Mouse (Mus musculus) embryonic facial prominence, embryonic 14.5 days (tissue): ENCODE data around the gene Rnps1. TPM values are rescaled to one million over a fixed set of nuclear protein-coding genes. Genes with fewer than 3 reads are reported as not detected.

Experiments used
- ATAC-seq: fragments of 200-750 bp; cut with Nextera tagmentation; 2 replicates; pipeline ENCODE4 v1.8.0; 2017; ENCODE audit warnings: low read depth, moderate number of reproducible peaks, moderate TSS enrichment
- DNase-seq: peaks from one replicate; pipeline ENCODE4 v3.0.0-alpha.2; 2015; ENCODE audit warnings: low spot score
- H3K27ac ChIP-seq: fragments of 300-500 bp; sonication (generic); replicated peaks from 2 replicates; pipeline ENCODE4 v1.5.1; 2014; ENCODE audit warnings: low read depth, mild to moderate bottlenecking, low read length, moderate library complexity
- H3K27me3 ChIP-seq: fragments of 300-500 bp; sonication (generic); replicated peaks from 2 replicates; pipeline ENCODE4 v1.6.1; 2014; ENCODE audit warnings: low read length; ENCODE audit not compliant: control insufficient read depth, insufficient read depth
- H3K36me3 ChIP-seq: fragments of 300-500 bp; sonication (generic); 2 replicates; pipeline ENCODE4 v1.6.1; 2014; ENCODE audit warnings: low read length, mixed read lengths; ENCODE audit not compliant: control insufficient read depth, insufficient read depth
- H3K4me1 ChIP-seq: fragments of 300-500 bp; sonication (generic); 2 replicates; pipeline ENCODE4 v1.6.1; 2014; ENCODE audit warnings: antibody characterized with exemption, low read length; ENCODE audit not compliant: control insufficient read depth, insufficient read depth
- H3K4me2 ChIP-seq: fragments of 300-500 bp; sonication (generic); 2 replicates; pipeline ENCODE4 v1.6.1; 2014; ENCODE audit warnings: low read depth, mild to moderate bottlenecking, low read length, moderate library complexity, mixed read lengths
- H3K4me3 ChIP-seq: fragments of 300-500 bp; sonication (generic); 2 replicates; pipeline ENCODE4 v1.5.1; 2014; ENCODE audit warnings: low read depth, mild to moderate bottlenecking, low read length
- H3K9ac ChIP-seq: fragments of 300-500 bp; sonication (generic); 2 replicates; pipeline ENCODE4 v1.6.1; 2014; ENCODE audit warnings: low read depth, mild to moderate bottlenecking, low read length, moderate library complexity, mixed read lengths
- H3K9me3 ChIP-seq: fragments of 300-500 bp; sonication (generic); 2 replicates; pipeline ENCODE4 v1.6.1; 2016; ENCODE audit warnings: low read length; ENCODE audit not compliant: control insufficient read depth
- WGBS: fragments of 180-500 bp; shearing (Covaris S2); extraction: QIAGEN DNeasy Blood & Tissue Kit; methylation state at CpG from one replicate; pipeline ENCODE4 v1.1.7; 2014; 5-methylcytosine and 5-hydroxymethylcytosine counted together
- polyA plus RNA-seq: library from polyadenylated mRNA; unstranded; fragments of >200 nt; fragmentation: Nextera tagmentation; extraction: Ambion mirVana; gene quantifications from 2 replicates; pipeline ENCODE4 v1.2.1, GENCODE M21; 2014

Gene Rnps1
- polyA plus RNA-seq, 1 experiment from 2014 or later = 202 TPM

DNA sequence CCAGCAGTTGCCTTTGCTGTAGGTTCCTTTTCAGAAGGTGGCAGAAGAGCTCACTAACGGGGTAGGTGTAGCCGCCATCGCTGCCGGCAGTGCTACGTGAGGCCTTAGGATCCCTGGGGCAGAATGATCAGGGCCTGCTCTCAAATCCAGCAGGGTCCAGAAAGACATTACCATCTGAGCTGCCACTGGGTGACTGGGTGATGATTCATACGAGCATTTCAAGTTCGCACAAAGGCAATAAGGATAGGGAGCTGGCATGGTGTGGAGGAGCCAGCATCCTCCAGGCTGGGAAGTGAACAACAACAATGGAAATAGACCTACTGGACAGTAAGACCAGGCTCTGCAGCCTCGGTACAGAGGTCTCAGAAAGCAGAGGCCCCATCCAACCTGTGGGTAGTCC, 26.0 kb downstream of the Rnps1 start:
- H3K9me3 ChIP-seq = no peaks in the 10 kb centered on the region
- no peak overlapping the region for H3K4me2 ChIP-seq
- no peak overlapping the region for H3K4me3 ChIP-seq
- no peak overlapping the region for H3K27ac ChIP-seq
- H3K9ac ChIP-seq = no peak overlapping the region
- H3K27me3 ChIP-seq = no peaks in the 10 kb centered on the region
- DNase-seq (no peak), ATAC-seq (no peak)
- no peaks in the 10 kb centered on the region for H3K4me1 ChIP-seq
- WGBS = 91% methylated on average over 8 of the region's 8 CpGs
- H3K36me3 ChIP-seq = peaks cover 86% of the 10 kb centered on the region

DNA sequence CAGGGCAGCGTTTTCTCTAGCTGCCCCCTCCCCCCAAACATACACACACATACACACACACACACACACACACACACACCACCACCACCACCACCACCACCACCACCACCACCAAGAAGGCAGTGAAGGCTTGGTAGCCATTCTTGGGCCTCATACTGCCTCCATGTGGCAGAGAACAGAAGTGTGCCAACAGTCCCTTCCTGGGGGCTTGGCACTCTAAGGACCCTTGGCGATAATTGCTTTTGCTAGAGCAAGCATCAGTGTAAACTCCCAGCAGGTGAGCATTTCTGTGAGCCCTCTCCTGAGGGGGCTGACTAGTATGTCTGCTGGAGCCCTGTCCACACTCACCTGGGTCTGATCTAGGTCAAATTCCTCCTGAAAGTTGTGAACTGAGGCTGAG, 26.8 kb downstream of the Rnps1 start:
- WGBS = 58% methylated on average over 2 of the region's 2 CpGs
- Histone ChIP-seq H3K4me3 (no peak overlapping the region), H3K27ac (no peak overlapping the region), H3K4me1 (no peaks in the 10 kb centered on the region), H3K36me3 (peaks cover 86% of the 10 kb centered on the region), H3K9me3 (no peaks in the 10 kb centered on the region), H3K4me2 (no peak overlapping the region), H3K27me3 (no peaks in the 10 kb centered on the region), H3K9ac (no peak overlapping the region)
- DNase-seq (no peak), ATAC-seq (no peak)

DNA sequence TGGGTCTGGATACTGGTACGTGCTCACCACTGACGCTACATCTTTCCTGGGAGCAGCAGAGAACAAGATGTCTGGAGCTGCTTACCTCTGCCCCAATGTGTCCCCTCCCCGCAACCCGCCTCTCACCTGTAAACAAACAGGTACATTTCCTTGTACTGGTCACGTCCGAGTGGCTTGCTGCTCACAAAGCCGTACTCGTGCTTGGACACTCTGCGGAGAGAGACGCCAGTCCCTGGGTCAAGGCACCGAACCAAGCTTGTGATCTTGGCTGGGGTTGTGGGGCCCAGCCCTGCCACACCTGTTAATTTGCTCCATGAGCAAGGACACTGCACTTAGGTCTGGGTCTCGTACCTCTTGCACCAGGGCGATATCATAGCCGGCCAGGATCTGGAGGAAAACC, 27.7 kb downstream of the Rnps1 start:
- peaks cover 91% of the 10 kb centered on the region for H3K36me3 ChIP-seq
- H3K27ac ChIP-seq = no peak overlapping the region
- no peak overlapping the region for H3K9ac ChIP-seq
- DNase-seq = no peak
- no peak overlapping the region for H3K4me2 ChIP-seq
- ATAC-seq = no peak
- WGBS = 89% methylated on average over 14 of the region's 14 CpGs
- no peaks in the 10 kb centered on the region for H3K27me3 ChIP-seq
- H3K9me3 ChIP-seq = no peaks in the 10 kb centered on the region
- H3K4me1 ChIP-seq = no peaks in the 10 kb centered on the region
- no peak overlapping the region for H3K4me3 ChIP-seq

DNA sequence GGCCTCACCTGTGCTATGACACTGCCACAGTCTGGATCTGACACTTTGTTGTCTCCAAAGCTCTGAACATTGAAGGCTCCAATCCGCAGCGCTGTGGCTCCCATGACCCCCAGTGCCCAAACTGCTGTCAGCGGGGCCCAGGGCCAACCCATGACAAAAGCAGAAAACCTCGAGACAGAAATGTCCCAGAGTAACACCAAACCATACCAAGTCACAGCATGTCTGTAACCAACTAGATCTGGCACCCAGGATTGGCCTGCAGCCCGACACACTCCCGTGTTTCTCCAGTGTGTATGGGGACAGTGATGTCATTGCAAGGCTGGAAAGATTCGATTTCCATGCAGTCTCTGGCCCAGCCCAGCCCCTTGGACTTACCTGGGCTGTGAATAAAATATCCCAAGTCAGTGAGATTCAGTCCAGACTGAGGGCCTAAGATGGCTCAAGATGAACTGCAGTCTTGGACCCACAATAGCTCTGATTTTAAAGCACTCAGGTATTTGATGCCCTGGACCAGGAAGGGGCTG, 28.3 kb downstream of the Rnps1 start, which contains the start of gene Dnase1l2:
Gene Dnase1l2 (minus strand): TSS at position 474 of the 524 bp plus-strand sequence.
- WGBS = 77% methylated on average over 7 of the region's 7 CpGs
- Histone ChIP-seq H3K4me2 (no peak within 1 kb of the TSS), H3K27ac (no peak within 1 kb of the TSS), H3K27me3 (no peaks in the 10 kb centered on the region), H3K9me3 (no peaks in the 10 kb centered on the region), H3K4me3 (no peak within 1 kb of the TSS), H3K36me3 (peaks cover 92% of the 10 kb centered on the region), H3K9ac (no peak within 1 kb of the TSS), H3K4me1 (no peaks in the 10 kb centered on the region)
- DNase-seq (no peak), ATAC-seq (0 out of 2 replicates have a peak, but pooled peaks have one; percentile 30)

DNA sequence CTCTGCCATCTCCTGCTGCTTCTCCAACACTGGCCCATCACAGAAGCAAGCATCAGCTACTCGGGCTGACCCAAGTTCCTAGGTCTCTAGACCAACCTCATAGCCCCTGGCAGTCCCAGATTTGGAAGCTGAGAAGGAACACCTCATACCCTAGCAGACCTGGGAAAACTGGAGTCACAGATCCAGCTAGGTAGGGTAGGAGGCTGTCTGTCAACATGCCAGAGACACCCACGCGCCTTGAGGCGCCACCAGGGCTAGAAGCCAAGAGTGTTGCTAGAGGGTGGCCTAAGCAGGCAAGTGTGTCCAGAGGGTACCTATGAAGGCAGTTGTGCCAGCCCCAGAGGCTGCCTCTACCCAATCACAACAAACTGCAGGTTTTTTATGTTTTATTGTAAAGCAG, 29.0 kb downstream of the Rnps1 start:
- Histone ChIP-seq H3K4me1 (no peaks in the 10 kb centered on the region), H3K36me3 (peaks cover 92% of the 10 kb centered on the region), H3K9me3 (no peaks in the 10 kb centered on the region), H3K27ac (no peak overlapping the region), H3K9ac (no peak overlapping the region), H3K4me3 (no peak overlapping the region), H3K27me3 (no peaks in the 10 kb centered on the region), H3K4me2 (no peak overlapping the region)
- DNase-seq = no peak
- no peak for ATAC-seq
- 90% methylated on average over 4 of the region's 4 CpGs for WGBS

DNA sequence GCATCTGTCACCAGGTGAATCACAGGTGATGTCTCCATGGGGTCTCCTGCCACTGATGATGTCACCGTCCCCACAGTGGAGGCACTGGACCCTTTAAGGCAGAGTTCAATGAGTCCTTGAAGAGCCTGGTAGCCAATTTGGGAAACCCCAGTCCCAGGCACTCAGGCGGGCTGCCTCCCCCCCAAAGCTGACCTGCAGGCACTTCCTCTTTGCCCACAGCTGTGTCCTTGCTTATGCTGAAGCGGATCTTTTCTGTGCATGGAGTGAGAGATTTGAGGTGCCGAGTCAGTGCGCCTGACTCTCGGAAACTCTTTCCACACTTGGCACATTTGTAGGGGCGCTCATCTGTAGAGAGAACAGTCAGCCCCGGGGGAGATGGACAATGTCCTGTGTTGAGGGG, 32.2 kb downstream of the Rnps1 start:
- H3K9me3 ChIP-seq = no peaks in the 10 kb centered on the region
- peaks cover 84% of the 10 kb centered on the region for H3K36me3 ChIP-seq
- H3K27me3 ChIP-seq = no peaks in the 10 kb centered on the region
- H3K4me3 ChIP-seq = no peak overlapping the region
- 93% methylated on average over 8 of the region's 8 CpGs for WGBS
- no peak for DNase-seq
- H3K4me2 ChIP-seq = no peak overlapping the region
- no peaks in the 10 kb centered on the region for H3K4me1 ChIP-seq
- H3K9ac ChIP-seq = no peak overlapping the region
- no peak overlapping the region for H3K27ac ChIP-seq
- no peak for ATAC-seq

DNA sequence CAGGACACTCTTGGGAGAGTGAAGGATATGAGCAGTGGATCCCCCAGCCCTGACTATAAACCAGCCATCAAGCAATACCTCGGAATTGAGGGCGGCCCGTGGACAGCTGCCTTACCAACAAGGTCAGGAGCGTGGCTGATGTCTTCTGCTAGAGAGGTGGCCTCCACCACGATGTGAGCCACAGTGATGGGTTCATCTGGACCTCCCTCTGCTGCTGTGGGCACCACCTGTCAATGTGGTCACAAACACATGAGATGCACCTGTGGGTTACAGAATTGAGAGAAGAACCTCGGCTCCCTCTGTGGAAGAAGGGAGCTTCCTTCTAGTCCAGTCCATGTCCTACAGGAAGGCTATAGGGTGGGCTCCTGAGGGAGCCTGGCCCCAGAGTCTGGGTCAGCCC, 35.1 kb downstream of the Rnps1 start:
- Histone ChIP-seq H3K27me3 (no peaks in the 10 kb centered on the region), H3K9me3 (no peaks in the 10 kb centered on the region), H3K4me1 (peaks cover 8% of the 10 kb centered on the region; the same call in 1 of the 2 replicates), H3K4me2 (no peak overlapping the region), H3K9ac (no peak overlapping the region), H3K36me3 (peaks cover 61% of the 10 kb centered on the region), H3K27ac (no peak overlapping the region), H3K4me3 (no peak overlapping the region)
- ATAC-seq (no peak), DNase-seq (no peak)
- 96% methylated on average over 6 of the region's 6 CpGs for WGBS

DNA sequence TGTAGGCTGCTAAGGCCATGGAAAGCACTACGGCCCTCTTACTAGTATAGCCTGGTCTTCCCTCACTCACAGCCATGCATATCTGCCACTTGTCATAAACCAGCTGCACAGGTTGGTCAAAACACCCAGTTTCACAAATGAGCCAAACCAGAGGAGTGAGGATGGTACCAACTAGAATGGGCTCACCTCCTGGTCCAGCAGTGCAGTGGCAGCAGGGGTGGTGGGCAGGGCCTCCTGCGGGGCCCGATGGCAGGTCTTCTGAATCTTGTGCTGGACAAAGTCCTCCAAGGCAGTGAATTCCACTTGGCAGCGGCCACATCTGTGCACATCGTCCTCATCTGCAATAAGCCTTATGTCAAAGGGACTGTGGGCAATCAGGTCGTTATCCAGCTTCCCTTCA, 36.9 kb downstream of the Rnps1 start:
- 99% methylated on average over 6 of the region's 6 CpGs for WGBS
- H3K36me3 ChIP-seq = peaks cover 44% of the 10 kb centered on the region
- H3K9me3 ChIP-seq = no peaks in the 10 kb centered on the region
- H3K4me3 ChIP-seq = no peak overlapping the region
- no peak overlapping the region for H3K9ac ChIP-seq
- ATAC-seq (no peak), DNase-seq (no peak)
- no peaks in the 10 kb centered on the region for H3K27me3 ChIP-seq
- H3K4me2 ChIP-seq = no peak overlapping the region
- no peak overlapping the region for H3K27ac ChIP-seq
- peaks cover 11% of the 10 kb centered on the region; the same call in 1 of the 2 replicates for H3K4me1 ChIP-seq

DNA sequence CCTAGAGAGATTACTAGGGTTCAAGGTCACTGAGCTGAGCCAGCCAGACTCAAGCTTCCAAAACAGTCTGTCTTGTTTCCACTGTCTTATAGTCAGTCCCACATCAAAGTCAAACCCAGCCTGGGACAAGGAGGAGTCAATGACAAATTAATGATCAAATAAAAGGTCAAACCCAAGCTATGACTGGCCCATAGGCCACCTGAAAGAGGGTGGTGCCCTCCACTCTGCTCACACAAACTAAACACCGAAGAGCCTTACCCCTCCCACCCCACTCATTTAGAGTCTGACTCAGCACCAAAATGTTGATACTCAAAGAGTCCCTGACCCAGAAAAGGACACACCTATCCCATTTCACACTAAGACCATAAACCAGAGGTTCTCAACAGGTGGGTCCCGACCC, 39.0 kb downstream of the Rnps1 start:
- H3K36me3 ChIP-seq = peaks cover 23% of the 10 kb centered on the region
- no peak overlapping the region for H3K27ac ChIP-seq
- peaks cover 11% of the 10 kb centered on the region; the same call in 1 of the 2 replicates for H3K4me1 ChIP-seq
- DNase-seq (no peak), ATAC-seq (no peak)
- H3K9me3 ChIP-seq = no peaks in the 10 kb centered on the region
- H3K4me2 ChIP-seq = peak overlapping the region; percentile 60; the same call in 1 of the 2 replicates
- H3K9ac ChIP-seq = no peak overlapping the region
- no peaks in the 10 kb centered on the region for H3K27me3 ChIP-seq
- 87% methylated on average over 2 of the region's 2 CpGs for WGBS
- H3K4me3 ChIP-seq = no peak overlapping the region
